Mouse (Mus musculus) cerebellum, postnatal 36 days (tissue): Measurements from ENCODE around the gene Rbm15.
"Not testable (repeated sequence)": the region's sequence is repeated elsewhere in the genome, so short reads cannot be mapped to it uniquely, and the experiment has no call there.

Source experiments
- DNase-seq, 2 experiments: peaks; one replicate each; pipeline ENCODE4 v3.0.0; 2021 to 2022; ENCODE audit warnings: mixed read lengths in 2 of 2

Rbm15 gene

DNA sequence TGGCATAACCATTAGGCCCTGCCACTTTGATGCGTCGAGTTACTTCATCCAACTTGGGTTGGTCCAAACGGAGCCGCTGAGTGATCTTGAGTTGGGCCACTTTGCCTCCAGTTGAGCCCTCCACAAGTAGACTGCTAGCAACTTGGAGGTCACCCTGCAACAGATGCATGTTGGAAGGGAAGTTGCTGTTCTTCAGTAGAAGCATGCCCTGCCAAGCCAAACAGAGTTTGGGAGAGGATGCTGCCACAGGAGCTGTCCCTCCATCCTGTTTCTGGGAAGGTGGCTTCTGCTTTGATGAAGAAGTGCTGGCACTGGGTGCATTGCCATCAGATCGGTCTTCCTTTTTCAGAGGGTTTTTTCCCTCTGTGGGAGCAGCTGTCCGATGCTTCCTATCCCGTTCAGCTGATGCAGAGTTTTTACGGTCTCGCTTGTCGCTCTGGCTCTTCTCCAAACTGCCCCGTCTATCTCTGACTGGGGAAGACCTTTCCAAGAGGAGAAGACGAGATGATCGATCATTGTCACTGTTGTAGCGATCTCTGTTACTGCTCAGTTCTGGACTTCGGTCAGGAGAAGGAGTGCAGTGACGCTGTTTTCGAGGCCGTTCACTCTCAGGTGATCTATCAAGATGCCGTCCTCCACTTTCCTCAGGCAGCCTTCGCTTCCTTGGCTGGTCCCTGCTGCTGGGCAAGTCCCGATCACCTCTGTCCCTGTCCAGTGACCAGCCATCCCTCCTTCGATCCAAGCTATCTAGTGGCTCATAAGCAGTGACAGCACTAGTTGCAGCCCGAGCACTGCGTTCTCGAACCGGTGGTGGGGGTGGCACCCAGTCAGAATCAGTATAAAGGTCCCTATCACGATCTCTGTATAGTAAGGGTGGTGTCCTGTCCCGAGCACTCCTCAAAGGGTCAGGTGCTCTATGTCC is 2.7 kb downstream of the Rbm15 start:
- DNase-seq: peak; percentile 10 to 13

DNA sequence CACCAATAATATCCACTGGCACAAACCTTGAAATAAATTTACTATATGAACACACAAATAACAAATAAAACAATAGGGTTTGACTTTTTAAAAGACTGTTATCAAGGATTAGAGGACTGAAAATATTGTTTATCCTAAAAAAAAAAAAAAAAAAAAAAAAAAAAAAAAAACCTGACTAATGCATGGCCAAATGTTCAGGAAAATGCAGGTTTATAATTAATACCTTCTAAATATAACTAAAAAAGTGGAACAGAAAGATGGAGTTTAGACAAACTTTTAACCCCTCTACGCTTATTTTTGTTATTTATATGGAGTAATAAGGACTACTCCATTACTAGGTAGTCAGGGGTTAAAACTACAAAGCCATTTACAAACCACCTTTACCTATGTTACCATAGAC is 7.0 kb downstream of the Rbm15 start:
- DNase-seq: no peak

DNA sequence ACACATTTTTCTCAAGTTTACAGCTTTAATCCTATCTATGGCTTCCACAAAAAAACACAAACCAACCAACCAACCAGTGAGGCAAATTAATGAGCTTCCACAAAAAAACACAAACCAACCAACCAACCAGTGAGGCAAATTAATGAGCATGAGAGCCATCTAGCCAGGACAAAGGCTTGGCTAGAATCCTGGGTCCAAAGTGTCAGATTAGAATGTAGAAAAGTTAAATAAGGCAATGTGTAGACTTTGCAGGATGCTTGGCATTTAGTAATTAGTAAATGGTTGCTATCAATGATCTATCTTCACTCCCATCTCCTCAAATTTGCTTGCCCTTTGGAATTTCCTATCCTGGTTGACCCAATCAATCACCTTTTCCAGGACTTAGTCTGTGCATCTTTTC is 11.7 kb downstream of the Rbm15 start:
- DNase-seq: no peak

DNA sequence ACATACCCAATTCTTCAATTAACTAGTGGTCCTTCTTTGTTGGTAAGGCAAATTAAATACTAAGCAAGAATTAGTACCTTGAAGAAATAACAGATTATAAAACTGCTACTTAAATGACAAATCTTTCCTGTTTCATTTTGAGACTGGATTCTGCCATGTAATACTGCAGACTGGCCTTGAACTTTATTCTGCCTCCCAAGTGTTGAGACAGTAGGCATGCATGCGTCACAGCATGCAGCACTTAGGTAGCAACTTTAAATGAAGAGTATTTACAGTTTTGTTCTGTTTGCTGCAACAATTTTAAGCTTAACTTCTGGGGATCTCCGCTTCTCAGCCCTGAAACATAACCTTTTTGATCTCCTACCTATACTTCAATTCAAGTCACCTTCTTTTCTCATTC is 12.3 kb downstream of the Rbm15 start:
- no peak for DNase-seq

DNA sequence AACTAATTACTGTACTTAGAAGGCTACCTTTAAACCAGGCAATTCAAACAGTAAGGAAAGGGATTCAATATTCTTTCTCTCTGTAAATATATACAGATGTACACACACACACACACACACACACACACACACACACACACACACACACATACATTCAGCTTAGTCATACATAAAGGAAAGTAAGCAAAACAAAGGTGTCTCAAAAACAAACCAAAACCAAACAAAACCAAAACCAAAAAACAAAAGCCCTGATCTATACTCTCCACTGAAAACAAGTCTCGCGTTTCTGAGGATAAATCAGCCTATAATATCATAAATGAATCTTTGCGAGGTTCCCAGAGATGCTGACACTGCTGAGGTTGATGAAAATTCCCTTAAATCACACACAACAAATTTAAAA is 16.1 kb downstream of the Rbm15 start:
- DNase-seq: no peak

DNA sequence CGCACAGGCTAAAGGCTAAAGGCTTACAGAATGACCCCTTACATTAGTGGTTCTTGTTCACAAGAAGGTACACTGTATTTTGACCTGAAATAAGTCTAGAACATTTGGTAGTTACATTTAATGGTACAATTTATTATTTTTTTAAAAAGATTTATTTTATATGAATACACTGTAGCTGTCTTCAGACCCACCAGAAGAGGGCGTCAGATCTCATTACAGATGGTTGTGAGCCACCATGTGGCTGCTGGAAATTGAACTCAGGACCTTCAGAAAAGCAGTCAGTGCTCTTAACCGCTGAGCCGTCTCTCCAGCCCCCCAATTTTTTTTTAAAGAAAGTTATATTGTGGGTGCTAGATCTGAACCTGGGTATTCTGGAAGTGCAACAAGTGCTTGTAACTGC is 36.6 kb downstream of the Rbm15 start:
- not testable (repeated sequence) for DNase-seq

DNA sequence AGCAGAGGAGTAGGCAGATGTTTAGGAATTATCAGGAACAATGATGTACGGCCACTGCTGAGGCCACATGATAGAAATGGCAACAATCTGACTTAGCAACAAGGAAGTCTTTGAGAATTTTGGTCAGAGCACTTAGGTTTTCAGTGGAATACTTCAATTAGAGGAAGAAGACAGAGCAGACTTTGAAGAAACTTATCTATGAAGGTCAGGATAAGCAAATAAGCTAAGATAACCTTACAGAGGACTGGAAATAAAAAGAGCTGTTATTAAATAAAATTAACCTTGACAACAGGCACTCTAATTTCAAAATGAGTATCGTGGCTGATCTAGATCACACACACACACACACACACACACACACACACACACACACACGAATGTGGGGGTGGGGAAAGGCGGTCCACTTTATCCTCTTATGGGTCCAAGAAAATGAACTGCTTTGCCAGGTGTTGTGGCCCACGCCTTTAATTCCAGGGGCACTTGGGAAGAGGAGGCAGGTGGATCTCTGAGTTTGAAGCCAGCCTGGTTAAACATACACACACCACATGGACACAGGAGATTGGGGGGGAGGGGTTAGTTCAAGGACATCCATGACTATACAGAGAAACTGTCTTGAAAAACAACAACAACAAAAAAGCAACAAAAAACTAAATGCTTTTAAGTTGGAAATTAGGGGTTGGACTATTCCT is 37.7 kb downstream of the Rbm15 start:
- no peak for DNase-seq

DNA sequence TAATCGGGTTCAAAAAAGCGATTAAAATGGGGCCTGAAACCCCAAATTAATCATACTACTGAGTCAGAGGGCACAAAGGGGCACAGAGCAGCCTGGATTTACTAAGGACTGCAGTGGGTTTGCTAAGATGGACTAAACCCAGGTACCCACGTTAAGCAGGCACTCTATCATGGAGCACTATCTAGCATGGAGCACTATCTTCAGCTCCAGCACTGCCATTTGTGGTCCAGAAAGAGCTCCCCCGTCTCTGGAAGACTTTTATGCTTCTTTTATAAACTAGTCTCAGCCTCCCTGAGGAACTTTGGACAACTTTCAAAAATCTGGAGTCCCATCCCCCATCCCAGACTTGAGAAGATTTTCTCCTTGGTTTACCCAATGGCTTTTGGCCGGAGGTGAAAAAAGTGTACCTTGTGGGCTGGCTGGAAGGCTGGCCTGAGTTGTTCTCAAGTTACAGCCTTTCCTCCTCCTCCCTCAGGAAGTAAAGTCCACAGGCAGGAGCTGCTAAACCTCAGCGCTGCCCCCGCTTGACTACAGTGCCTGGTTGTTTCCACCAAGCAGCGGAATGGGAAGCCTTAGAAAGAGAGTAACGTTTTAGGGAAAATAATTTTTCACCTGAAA is 42.6 kb downstream of the Rbm15 start, which contains the start of gene Slc16a4:
TSS of gene Slc16a4 (plus strand) at position 467 of the 618 bp plus-strand sequence.
- DNase-seq: no peak

DNA sequence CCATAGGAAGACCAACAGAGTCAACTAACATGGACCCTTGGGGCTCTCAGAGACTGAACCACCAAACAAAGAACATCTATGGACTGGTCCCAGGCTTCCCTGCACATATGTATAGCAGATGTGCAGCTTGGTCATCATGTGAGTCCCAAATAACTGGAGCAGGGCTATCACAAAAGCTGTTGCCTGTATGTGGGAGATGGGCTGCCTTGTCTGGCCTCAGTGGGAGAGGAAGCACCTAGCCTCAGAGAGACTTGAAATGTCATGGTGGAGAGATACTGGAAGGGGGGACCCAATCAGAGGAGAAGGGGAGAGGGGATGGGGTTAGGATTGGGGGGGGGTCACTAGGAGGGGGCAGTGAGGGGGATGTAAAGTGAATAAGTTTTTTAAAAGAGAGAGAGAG is 46.1 kb downstream of the Rbm15 start:
- no peak for DNase-seq

DNA sequence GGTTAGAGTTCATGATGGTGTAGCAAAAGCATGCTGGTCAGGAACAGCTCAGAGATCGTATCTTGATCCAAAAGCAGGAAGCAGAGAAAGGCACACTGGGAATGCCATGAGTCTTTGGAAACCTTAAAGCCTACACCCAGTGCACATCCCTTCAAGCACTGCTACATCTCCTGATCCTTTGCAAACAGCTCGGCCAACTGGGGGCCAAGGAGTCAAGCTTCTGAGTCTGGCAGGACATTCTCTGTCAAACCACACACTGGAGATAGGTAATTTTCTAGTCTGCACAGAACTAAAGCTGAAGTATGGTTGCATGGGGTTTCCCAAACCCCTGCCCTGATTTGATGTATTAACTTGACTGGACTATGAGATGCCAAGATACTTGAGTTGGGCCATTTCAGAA is 47.4 kb downstream of the Rbm15 start:
- no peak for DNase-seq

DNA sequence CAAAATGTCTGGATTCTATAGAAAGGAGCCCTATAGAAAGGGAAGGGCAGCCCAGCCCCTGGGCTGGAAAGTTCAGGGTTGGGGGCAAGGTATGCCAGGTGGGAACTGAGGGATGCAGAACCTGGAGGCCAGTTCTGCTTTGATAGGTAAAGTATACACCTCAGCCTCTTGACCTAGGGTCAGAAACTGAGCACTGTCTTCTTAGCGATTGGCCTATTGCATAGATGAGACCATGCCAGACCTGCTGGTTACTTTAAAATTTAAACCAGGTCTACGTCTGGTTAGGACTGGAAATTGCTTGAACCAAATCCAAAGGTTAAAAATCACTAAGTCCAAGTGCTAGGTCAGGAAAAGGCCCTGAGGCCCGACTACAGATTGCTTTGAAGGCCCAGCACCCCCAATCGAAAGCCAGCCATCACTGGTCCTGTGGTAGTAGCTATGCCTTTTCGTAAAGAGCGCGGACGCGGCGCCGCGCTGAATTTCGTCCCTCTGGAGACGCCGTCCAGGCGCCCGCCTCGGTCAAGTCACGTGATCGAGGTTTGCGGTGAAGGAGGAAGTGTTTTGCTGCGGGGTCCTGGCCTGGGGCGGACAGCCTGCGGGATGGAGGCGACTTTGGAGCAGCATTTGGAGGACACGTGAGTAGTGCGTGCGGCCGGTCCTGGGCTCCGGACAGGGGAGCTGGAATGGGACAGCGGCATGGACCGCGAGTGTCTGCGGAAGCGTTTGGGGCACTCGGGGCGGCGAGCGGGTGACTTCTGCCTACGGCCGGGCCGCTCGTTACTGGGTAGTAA is 54.8 kb downstream of the Rbm15 start, which contains the start of gene Lamtor5:
TSS of gene Lamtor5 (plus strand) at position 380 of the 791 bp plus-strand sequence.
- DNase-seq: peak; percentile 92 to 94

DNA sequence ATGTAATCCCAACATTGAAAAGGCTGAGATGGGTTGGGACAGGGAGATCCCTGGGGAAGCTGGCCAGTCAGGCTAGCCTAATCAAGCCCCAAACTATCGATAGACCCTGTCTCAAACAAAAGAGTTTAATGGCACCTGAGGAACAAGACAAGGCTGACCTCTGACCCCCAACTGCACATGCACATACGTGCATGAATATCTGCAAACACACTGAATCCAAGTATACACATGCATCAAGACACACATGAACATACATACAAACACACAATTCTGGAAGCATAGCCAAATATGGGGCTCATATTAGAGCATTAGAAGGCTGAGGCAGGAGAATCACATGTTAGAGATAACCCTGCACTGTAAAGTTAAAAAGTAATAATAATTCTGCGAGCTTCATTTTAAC is 56.8 kb downstream of the Rbm15 start:
- no peak for DNase-seq

DNA sequence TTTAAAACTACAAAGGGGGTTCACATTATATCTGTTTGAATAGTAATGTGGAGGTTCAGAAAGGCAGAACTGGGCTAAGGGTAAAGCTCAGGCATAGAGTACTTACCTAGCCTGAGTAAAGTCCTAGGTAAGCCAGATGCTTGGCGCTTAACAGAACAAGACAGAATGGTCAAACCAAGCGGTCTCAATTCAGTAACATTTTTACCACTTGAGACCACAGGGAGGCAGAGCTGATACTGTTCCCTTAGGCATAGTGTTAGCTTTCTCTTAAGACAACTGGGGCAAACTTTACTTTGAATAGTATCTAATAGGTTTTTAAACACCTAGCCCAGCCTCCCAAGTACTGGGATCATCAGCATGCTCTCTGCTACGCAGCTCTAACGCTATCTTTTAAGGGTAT is 57.5 kb downstream of the Rbm15 start:
- no peak for DNase-seq
